Mouse (Mus musculus): ENCODE results near the gene Soat2. TPM values are rescaled to one million over a fixed set of nuclear protein-coding genes. Genes with fewer than 3 reads are reported as not detected.

Soat2 gene
- polyA plus RNA-seq (2015; fragmentation: Nextera tagmentation; extraction: Ambion mirVana) = 0.30 and 0.50 TPM in 2 replicates

DNA sequence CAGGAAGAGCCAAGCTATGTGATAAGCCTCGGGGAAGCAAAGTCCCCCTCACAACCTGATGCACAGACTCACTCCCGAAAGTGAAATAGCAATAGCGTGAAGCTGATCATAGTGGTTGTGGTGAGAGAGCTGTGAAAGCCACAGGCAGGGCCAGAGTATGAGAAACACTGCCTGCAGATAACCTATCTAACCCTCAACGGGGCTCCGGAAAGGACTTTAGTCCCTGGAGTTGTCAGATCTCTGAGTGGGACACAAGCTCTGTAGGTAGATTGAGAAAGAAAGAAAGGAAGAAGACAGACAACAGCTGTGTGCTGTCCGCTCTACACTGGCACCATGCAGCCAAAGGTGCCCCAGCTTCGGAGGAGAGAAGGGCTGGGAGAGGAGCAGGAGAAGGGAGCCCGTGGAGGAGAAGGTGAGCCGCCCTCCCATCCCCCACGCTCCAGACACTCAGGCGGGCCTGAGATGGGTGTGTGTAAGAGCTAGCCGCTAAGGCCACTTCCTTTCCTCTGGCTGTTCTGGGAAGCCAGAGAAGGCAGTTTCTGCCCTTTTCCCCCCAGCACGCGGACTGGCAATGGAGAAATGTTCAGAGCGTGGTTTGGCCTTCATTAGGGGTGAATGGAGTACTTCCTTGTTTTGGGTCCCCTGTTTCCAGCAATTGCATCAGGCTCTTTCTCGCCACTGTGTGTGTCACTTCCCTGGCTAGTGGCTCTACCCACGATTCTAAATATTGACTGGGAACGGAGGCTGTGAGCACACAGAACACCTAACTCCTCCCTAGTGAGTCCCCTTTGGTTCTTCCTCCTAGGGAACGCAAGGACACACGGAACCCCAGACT lies at the start of gene Soat2:
TSS of gene Soat2 (plus strand) at position 226 of the 835 bp plus-strand sequence.
- Histone ChIP-seq H3K36me3 (ENCODE audit: control insufficient read depth, insufficient read depth, low read length) (no peaks in the 10 kb centered on the region), H3K9ac (ENCODE audit: low read length) (peak within 1 kb of the TSS; percentile 50), H3K9me3 (ENCODE audit: control insufficient read depth, low read length) (no peaks in the 10 kb centered on the region), H3K27me3 (ENCODE audit: control insufficient read depth, insufficient read depth, low read depth, low read length) (peaks cover under 1% of the 10 kb centered on the region; the same call in 1 of the 2 replicates), H3K4me3 (ENCODE audit: low read length) (no peak within 1 kb of the TSS), H3K4me1 (replicated peaks; ENCODE audit: control insufficient read depth, insufficient read depth, low read length) (peaks cover 10% of the 10 kb centered on the region), H3K27ac (ENCODE audit: low read length) (peak within 1 kb of the TSS; percentile 13; the same call in 1 of the 2 replicates), H3K4me2 (ENCODE audit: low read depth, low read length) (peak within 1 kb of the TSS; percentile 38)
- WGBS = 26% methylated on average over 20 of the region's 20 CpGs
- peak; percentile 77 for ATAC-seq (ENCODE audit: low read depth)

DNA sequence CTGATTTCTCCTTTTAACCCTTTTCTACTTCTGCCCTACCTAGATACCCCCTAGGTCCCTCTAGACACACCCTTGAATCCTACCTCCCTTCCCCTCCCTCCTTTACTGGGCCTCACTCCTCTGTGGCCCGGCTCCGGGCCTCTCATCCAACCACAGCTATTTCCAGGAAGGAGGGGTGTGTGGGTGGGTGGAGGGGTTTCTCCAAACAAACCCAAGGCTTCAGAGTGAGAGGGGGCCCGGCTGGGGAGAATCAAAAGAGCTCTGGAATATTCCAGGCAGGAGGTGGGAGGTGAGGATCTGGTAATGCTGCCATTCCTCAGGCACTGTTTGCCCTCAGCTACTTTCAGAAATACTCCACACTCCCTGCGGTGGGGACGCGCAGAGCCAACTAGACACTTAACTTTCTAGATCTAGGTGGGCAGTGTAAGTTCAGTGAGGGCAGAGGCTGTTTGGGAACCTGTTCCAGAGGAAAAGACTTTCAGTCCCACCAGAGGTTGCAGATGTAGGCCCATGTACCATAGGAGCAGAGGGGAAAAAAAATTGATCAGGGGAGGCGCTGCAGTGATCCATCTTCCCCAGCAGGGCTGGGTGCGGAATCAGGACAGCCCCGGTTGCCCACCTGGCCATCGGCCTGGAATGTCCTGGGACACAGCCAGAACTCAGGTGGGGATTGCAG lies 49.2 kb upstream of the Soat2 start:
- Histone ChIP-seq H3K9me3 (ENCODE audit: control insufficient read depth, low read length) (no peaks in the 10 kb centered on the region), H3K4me3 (ENCODE audit: low read length) (peak overlapping the region; percentile 66), H3K4me2 (ENCODE audit: low read depth, low read length) (peak overlapping the region; percentile 90), H3K36me3 (ENCODE audit: control insufficient read depth, insufficient read depth, low read length) (0 out of 2 replicates have a peak, but pooled peaks cover 2% of the 10 kb centered on the region), H3K4me1 (replicated peaks; ENCODE audit: control insufficient read depth, insufficient read depth, low read length) (peaks cover 79% of the 10 kb centered on the region), H3K27me3 (ENCODE audit: control insufficient read depth, insufficient read depth, low read depth, low read length) (no peaks in the 10 kb centered on the region), H3K9ac (ENCODE audit: low read length) (peak overlapping the region; percentile 94), H3K27ac (ENCODE audit: low read length) (peak overlapping the region; percentile 100)
- ATAC-seq (ENCODE audit: low read depth) = peak; percentile 26
- 9% methylated on average over 10 of the region's 10 CpGs for WGBS

DNA sequence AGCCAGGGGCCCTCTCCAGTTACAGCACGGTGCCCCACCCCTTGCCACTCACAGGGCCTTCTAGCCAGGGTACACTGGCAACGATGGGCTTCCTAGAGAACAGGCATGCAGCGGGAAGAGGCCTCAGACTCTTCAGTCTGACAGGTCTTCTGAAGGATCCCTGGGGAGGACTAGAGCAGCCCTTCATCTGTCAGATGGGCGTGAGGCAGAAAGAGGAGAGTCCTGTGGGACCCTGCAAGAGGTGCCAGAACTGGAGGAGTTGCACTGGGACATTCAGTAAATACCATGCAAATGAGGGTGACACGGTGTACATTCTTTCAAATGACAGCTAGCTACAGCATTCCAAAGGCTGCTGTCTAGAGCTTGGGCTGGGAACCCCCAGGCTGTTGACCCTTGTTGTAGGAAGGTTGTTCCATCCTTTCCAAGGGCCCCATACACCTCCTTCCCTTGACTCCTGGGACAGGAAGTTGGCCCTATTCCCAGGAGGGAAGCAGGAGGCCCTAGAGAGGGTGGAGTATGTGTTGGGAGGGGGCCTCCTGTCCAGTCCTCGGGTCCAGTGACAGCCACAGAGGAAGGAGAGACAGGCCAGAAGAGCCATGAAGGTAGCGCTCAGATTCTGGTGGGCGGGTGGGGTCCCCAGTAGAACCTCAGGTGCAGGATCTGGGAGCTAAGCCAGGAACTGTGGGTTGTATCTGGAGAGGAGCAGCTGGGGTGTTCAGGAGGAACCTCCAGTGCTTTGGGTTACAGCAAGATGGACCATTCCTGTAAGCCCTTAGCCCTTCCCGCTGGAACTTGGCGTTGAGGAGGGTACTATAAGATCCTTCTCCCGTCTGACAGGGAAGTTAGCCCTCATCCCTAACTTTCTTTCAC lies 48.4 kb upstream of the Soat2 start:
- H3K9me3 ChIP-seq (ENCODE audit: control insufficient read depth, low read length) = no peaks in the 10 kb centered on the region
- peak overlapping the region; percentile 66 for H3K4me3 ChIP-seq (ENCODE audit: low read length)
- 10% methylated on average over 11 of the region's 11 CpGs for WGBS
- H3K9ac ChIP-seq (ENCODE audit: low read length) = peak overlapping the region; percentile 94
- peak; percentile 39 for ATAC-seq (ENCODE audit: low read depth)
- peak overlapping the region; percentile 90 for H3K4me2 ChIP-seq (ENCODE audit: low read depth, low read length)
- peaks cover 86% of the 10 kb centered on the region for H3K4me1 ChIP-seq (replicated peaks; ENCODE audit: control insufficient read depth, insufficient read depth, low read length)
- peak overlapping the region; percentile 100 for H3K27ac ChIP-seq (ENCODE audit: low read length)
- 0 out of 2 replicates have a peak, but pooled peaks cover 2% of the 10 kb centered on the region for H3K36me3 ChIP-seq (ENCODE audit: control insufficient read depth, insufficient read depth, low read length)
- H3K27me3 ChIP-seq (ENCODE audit: control insufficient read depth, insufficient read depth, low read depth, low read length) = no peaks in the 10 kb centered on the region

DNA sequence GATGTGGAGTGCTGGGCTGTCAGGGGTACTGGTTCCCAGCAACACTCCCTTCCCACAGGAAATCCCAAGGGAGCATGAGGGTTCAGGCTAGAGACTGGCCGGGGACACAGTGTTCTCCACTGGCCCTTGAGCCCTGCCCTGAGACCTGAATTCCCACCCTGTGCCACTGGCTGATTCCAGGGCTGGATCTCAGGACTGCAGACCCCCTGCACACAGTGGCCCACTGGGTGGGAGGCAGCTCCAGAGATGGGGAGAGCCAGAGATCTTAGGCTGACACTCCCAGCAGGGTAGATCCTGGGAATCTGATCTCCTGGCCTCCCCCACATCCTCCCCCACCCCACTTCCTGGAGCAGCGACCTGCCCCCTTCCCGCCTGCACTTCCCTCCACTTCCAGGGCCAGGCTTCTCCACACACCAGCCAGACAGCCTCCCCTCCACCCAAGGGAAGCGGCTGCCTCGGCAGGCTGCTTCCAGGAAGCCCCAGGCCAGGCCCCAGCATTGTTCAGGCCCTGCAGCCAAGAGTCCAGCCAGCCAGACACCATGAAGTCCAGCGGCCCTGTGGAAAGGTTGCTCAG lies 47.7 kb upstream of the Soat2 start:
- peak overlapping the region; percentile 66 for H3K4me3 ChIP-seq (ENCODE audit: low read length)
- WGBS = 4% methylated on average over 6 of the region's 6 CpGs
- no peaks in the 10 kb centered on the region for H3K27me3 ChIP-seq (ENCODE audit: control insufficient read depth, insufficient read depth, low read depth, low read length)
- no peaks in the 10 kb centered on the region for H3K9me3 ChIP-seq (ENCODE audit: control insufficient read depth, low read length)
- peak overlapping the region; percentile 94 for H3K9ac ChIP-seq (ENCODE audit: low read length)
- H3K4me1 ChIP-seq (replicated peaks; ENCODE audit: control insufficient read depth, insufficient read depth, low read length) = peaks cover 87% of the 10 kb centered on the region
- no peaks in the 10 kb centered on the region for H3K36me3 ChIP-seq (ENCODE audit: control insufficient read depth, insufficient read depth, low read length)
- H3K4me2 ChIP-seq (ENCODE audit: low read depth, low read length) = peak overlapping the region; percentile 90
- peak; percentile 10 for ATAC-seq (ENCODE audit: low read depth)
- peak overlapping the region; percentile 100 for H3K27ac ChIP-seq (ENCODE audit: low read length)

DNA sequence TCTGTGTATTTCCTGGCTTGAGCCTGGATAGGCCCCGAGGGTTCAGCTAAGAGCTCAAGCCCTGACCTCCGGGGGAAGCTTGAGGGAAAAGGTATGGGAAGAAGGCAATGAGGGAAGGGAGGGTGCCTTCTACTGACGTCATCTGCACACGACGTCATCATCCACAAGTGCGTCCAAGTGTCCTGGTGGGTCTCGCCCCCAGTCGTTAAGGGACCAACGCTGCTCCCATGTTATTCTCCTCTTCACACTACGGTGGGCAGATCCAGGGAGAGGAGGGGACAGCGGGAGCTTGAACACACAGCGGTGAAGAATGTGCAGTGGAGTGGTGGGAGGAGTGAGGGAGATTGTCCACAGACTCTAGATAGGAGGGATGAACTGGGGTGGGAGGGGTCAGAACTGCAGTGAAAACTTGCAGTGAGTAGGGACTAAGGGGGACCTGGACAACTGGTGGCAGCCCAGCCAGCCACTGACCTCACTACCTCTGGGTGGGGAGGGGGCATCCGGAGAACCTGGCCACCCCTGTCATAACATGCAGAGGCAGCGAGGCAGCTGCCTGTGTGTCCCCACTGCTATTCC lies 46.9 kb upstream of the Soat2 start:
- 1% methylated on average over 14 of the region's 14 CpGs for WGBS
- Histone ChIP-seq H3K36me3 (ENCODE audit: control insufficient read depth, insufficient read depth, low read length) (0 out of 2 replicates have a peak, but pooled peaks cover under 1% of the 10 kb centered on the region), H3K9ac (ENCODE audit: low read length) (peak overlapping the region; percentile 94), H3K4me2 (ENCODE audit: low read depth, low read length) (peak overlapping the region; percentile 90), H3K9me3 (ENCODE audit: control insufficient read depth, low read length) (no peaks in the 10 kb centered on the region), H3K27ac (ENCODE audit: low read length) (peak overlapping the region; percentile 100), H3K4me1 (replicated peaks; ENCODE audit: control insufficient read depth, insufficient read depth, low read length) (peaks cover 83% of the 10 kb centered on the region), H3K4me3 (ENCODE audit: low read length) (peak overlapping the region; percentile 66), H3K27me3 (ENCODE audit: control insufficient read depth, insufficient read depth, low read depth, low read length) (no peaks in the 10 kb centered on the region)
- ATAC-seq (ENCODE audit: low read depth) = peak; percentile 17

DNA sequence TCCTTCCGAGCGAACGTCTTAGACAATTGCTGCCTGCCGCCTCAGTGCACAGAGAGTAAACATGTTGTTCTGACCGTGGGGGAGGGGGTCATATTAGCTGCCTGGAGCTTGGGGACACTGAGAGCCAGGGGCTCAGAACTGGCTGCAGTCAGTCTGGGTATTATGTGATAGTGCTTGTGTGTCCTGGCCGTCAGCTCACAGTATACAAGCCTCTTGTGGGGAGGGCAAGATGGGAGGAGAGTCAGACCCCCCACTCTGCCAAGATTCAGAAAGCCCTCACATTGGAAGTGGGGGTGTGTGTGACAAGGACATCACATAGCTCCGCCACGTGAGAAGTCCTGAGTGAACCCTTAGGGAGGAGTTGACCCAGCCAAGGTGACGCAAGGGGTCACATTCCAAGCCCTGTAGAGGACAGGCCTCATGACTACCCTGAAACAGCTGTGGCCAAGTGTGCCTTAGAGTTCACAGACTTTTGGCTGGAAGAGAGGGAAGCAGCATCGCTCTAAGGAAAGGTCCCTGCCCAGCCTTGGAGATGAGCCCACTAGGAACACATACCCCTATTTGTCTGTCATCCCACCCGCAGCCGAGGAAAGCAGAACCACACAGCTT lies 46.3 kb upstream of the Soat2 start:
- Histone ChIP-seq H3K9me3 (ENCODE audit: control insufficient read depth, low read length) (no peaks in the 10 kb centered on the region), H3K27ac (ENCODE audit: low read length) (peak overlapping the region; percentile 100), H3K36me3 (ENCODE audit: control insufficient read depth, insufficient read depth, low read length) (0 out of 2 replicates have a peak, but pooled peaks cover 5% of the 10 kb centered on the region), H3K4me1 (replicated peaks; ENCODE audit: control insufficient read depth, insufficient read depth, low read length) (peaks cover 84% of the 10 kb centered on the region), H3K9ac (ENCODE audit: low read length) (peak overlapping the region; percentile 94), H3K27me3 (ENCODE audit: control insufficient read depth, insufficient read depth, low read depth, low read length) (no peaks in the 10 kb centered on the region), H3K4me3 (ENCODE audit: low read length) (peak overlapping the region; percentile 66), H3K4me2 (ENCODE audit: low read depth, low read length) (peak overlapping the region; percentile 90)
- WGBS = 5% methylated on average over 12 of the region's 12 CpGs
- peak; percentile 47 for ATAC-seq (ENCODE audit: low read depth)

DNA sequence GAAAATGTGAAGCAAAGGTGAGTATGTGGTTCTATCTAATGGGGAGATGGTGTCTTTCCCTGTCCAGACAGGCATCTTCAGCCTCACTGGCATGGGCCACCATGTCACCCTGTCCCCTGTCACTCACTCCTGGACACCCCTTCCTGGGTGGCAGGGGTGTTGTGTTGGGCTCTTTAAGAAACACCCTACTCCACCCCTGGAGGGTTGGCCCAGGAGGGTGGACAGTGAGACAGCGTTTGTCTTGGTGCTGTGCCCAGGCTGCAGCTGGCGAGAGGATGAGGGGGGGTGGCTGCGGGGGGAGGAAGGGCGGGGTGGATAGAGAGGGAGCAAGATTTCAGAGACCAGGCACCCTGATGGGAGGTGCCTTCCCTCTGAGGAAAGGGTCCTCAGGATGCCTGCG lies 45.0 kb upstream of the Soat2 start:
- 12% methylated on average over 5 of the region's 5 CpGs for WGBS
- peaks cover 14% of the 10 kb centered on the region for H3K36me3 ChIP-seq (ENCODE audit: control insufficient read depth, insufficient read depth, low read length)
- no peak overlapping the region; the same call in 1 of the 2 replicates for H3K4me3 ChIP-seq (ENCODE audit: low read length)
- peak overlapping the region; percentile 5; the same call in 1 of the 2 replicates for H3K9ac ChIP-seq (ENCODE audit: low read length)
- peaks cover 77% of the 10 kb centered on the region for H3K4me1 ChIP-seq (replicated peaks; ENCODE audit: control insufficient read depth, insufficient read depth, low read length)
- peak overlapping the region; percentile 100 for H3K27ac ChIP-seq (ENCODE audit: low read length)
- H3K27me3 ChIP-seq (ENCODE audit: control insufficient read depth, insufficient read depth, low read depth, low read length) = no peaks in the 10 kb centered on the region
- H3K9me3 ChIP-seq (ENCODE audit: control insufficient read depth, low read length) = no peaks in the 10 kb centered on the region
- peak overlapping the region; percentile 33 for H3K4me2 ChIP-seq (ENCODE audit: low read depth, low read length)
- no peak for ATAC-seq (ENCODE audit: low read depth)
